Mouse (Mus musculus): ENCODE measurements around the gene Rsph3b.
"Not testable (repeated sequence)": the region's sequence is repeated elsewhere in the genome, so short reads cannot be mapped to it uniquely, and the experiment has no call there.

- not testable (repeated sequence) for TF ChIP-seq CTCF, EP300 (IDR thresholded peaks at IDR 0.05; ENCODE audit: low read depth)
Observed at GRCm38 (mm10) chr17:6997778-6998490, 49.5 kb upstream of the Rsph3b start.
